Mouse (Mus musculus): Measurements from ENCODE around the gene Lipt1.

GRCm38 (mm10) chr1:37890025-37890652, 18.6 kb downstream of the Lipt1 start, which contains the start of the genes Mitd1 and Mrpl30:
- TF ChIP-seq CTCF (IDR thresholded peaks at IDR 0.05) (no peak), EP300 (IDR thresholded peaks at IDR 0.05) (peak; percentile 38; the same call in 1 of the 2 replicates)

Data from lung, postnatal 0 days (tissue).